Mouse (Mus musculus) embryonic stem cell, embryonic (primary cell): ENCODE results near the gene Atp6v1g2.

Source experiments
- CTCF ChIA-PET, 4 experiments: fragments of 300-600 bp in 2 of 4; fragments of 350-600 bp in 2 of 4; sonication (Branson Sonifier 250); formaldehyde crosslinking; loops; one replicate each; lab custom pipeline; 2022; ENCODE audit warnings: inconsistent platforms in 2 of 4; lab: Charles Lee
- POLR2A ChIA-PET, 4 experiments: fragments of 300-600 bp in 2 of 4; fragments of 350-600 bp in 2 of 4; sonication (Branson Sonifier 250); formaldehyde crosslinking; loops; one replicate each; lab custom pipeline; 2022; ENCODE audit warnings: antibody characterized with exemption in 4 of 4, inconsistent platforms in 1 of 4; lab: Charles Lee

The Atp6v1g2 gene

GRCm38 (mm10) chr17:35240384-35241304 is 7.2 kb downstream of the Atp6v1g2 start:
- CTCF ChIA-PET = interaction anchor here (0.6 to 7.7 kb wide), 24 partner anchors 8 to 680 kb away, joined by 3 to 101 read pairs (median 4); no protein-coding TSS in a partner anchor
- POLR2A ChIA-PET = interaction anchor here (0.5 to 18.8 kb wide), 118 partner anchors 7 to 1121 kb away, joined by 3 to 396 read pairs (median 5); partner anchors contain the start of genes Apom (in 3 of the 4), Csnk2b (in 3 of the 4), Gpank1 (in 3 of the 4) and Prrc2a (in 3 of the 4)

- CTCF ChIA-PET = interaction anchor here (0.6 to 7.7 kb wide), 22 partner anchors 9 to 681 kb away, joined by 3 to 101 read pairs (median 4); no protein-coding TSS in a partner anchor
- POLR2A ChIA-PET = interaction anchor here (0.6 to 18.8 kb wide), 131 partner anchors 8 to 1122 kb away, joined by 3 to 396 read pairs (median 4); partner anchors contain the start of genes Apom (in 3 of the 4), Csnk2b (in 3 of the 4), Ddah2 (in 3 of the 4) and Gpank1 (in 3 of the 4)
Observed at GRCm38 (mm10) chr17:35241305-35242014, 8.0 kb downstream of the Atp6v1g2 start, which contains the start of gene Ddx39b. Gene Ddx39b, plus strand, starts transcription at chr17:35241746.

- CTCF ChIA-PET = interaction anchor here (0.5 to 7.7 kb wide), 21 partner anchors 8 to 1275 kb away, joined by 3 to 101 read pairs (median 4); no protein-coding TSS in a partner anchor
- POLR2A ChIA-PET = interaction anchor here (0.6 to 18.8 kb wide), 126 partner anchors 9 to 639 kb away, joined by 3 to 396 read pairs (median 5); partner anchors contain the start of genes Apom (in 3 of the 4), Csnk2b (in 3 of the 4), Ddah2 (in 3 of the 4) and Gpank1 (in 3 of the 4)
Observed at GRCm38 (mm10) chr17:35242015-35242941, 8.8 kb downstream of the Atp6v1g2 start.

GRCm38 (mm10) chr17:35243086-35243485 is 9.6 kb downstream of the Atp6v1g2 start:
- POLR2A ChIA-PET = interaction anchor here (0.6 to 18.8 kb wide), 52 partner anchors 8 to 598 kb away, joined by 3 to 396 read pairs (median 4); partner anchors contain the start of genes Apom (in 3 of the 4), Atp6v1g2 (in 2 of the 4), Gpank1 (in 2 of the 4) and Prrc2a (in 2 of the 4)
- CTCF ChIA-PET = interaction anchor here (0.5 to 7.7 kb wide), 14 partner anchors 8 to 1275 kb away, joined by 3 to 101 read pairs (median 4); no protein-coding TSS in a partner anchor

- CTCF ChIA-PET = interaction anchor here (0.7 to 7.7 kb wide), 14 partner anchors 9 to 161 kb away, joined by 3 to 101 read pairs (median 5); no protein-coding TSS in a partner anchor
- POLR2A ChIA-PET = interaction anchor here in 3 of 4 experiments (0.6 to 18.8 kb wide), 27 partner anchors 7 to 292 kb away, joined by 3 to 396 read pairs (median 6); partner anchors contain the start of genes D17H6S53E (in 2 of the 3), Nfkbil1 (in 2 of the 3), Prrc2a (in 2 of the 3) and Apom (in 1 of the 3)
Observed at GRCm38 (mm10) chr17:35244999-35245398, 11.5 kb downstream of the Atp6v1g2 start.

- CTCF ChIA-PET = interaction anchor here (0.5 to 7.7 kb wide), 44 partner anchors 8 to 1280 kb away, joined by 3 to 101 read pairs (median 5); partner anchors contain the start of genes Abhd16a (in 1 of the 4), Hspa1l (in 1 of the 4) and Nfkbil1 (in 1 of the 4)
- POLR2A ChIA-PET = interaction anchor here (0.6 to 18.8 kb wide), 44 partner anchors 8 to 1283 kb away, joined by 3 to 396 read pairs (median 5); partner anchors contain the start of genes D17H6S53E (in 2 of the 4), Gm16181 (in 2 of the 4), Nfkbil1 (in 2 of the 4) and Prrc2a (in 2 of the 4)
Observed at GRCm38 (mm10) chr17:35245731-35246623, 12.5 kb downstream of the Atp6v1g2 start.

GRCm38 (mm10) chr17:35247144-35247543 is 13.7 kb downstream of the Atp6v1g2 start:
- ChIA-PET CTCF (interaction anchor here (0.7 to 7.7 kb wide), 8 partner anchors 9 to 84 kb away, joined by 3 to 101 read pairs (median 4); no protein-coding TSS in a partner anchor), POLR2A (interaction anchor here in 3 of 4 experiments (0.6 to 18.8 kb wide), 29 partner anchors 7 to 296 kb away, joined by 3 to 396 read pairs (median 4); partner anchors contain the start of genes Nfkbil1 (in 2 of the 3), Prrc2a (in 2 of the 3), Atp6v1g2 (in 1 of the 3) and D17H6S53E (in 1 of the 3))

GRCm38 (mm10) chr17:35248986-35249385 is 15.5 kb downstream of the Atp6v1g2 start:
- POLR2A ChIA-PET = interaction anchor here in 3 of 4 experiments (0.8 to 18.8 kb wide), 13 partner anchors 3 to 111 kb away, joined by 3 to 396 read pairs (median 25); partner anchors contain the start of genes Ddx39b (in 3 of the 3), Prrc2a (in 2 of the 3), Atp6v1g2 (in 1 of the 3) and Nfkbil1 (in 1 of the 3)
- CTCF ChIA-PET = interaction anchor here in 3 of 4 experiments (0.6 to 1.4 kb wide), 5 partner anchors 9 to 149 kb away, joined by 3 to 7 read pairs (median 3); no protein-coding TSS in a partner anchor

- ChIA-PET CTCF (interaction anchor here in 3 of 4 experiments (0.7 to 1.7 kb wide), 6 partner anchors 8 to 83 kb away, joined by 3 to 4 read pairs (median 4); partner anchors contain the start of gene Ddx39b (in 1 of the 3)), POLR2A (interaction anchor here (0.6 to 18.8 kb wide), 17 partner anchors 4 to 282 kb away, joined by 3 to 396 read pairs (median 19); partner anchors contain the start of genes Ddx39b (in 4 of the 4), Prrc2a (in 2 of the 4), Atp6v1g2 (in 1 of the 4) and Nfkbil1 (in 1 of the 4))
Observed at GRCm38 (mm10) chr17:35249451-35250197, 16.2 kb downstream of the Atp6v1g2 start.

GRCm38 (mm10) chr17:35250348-35251120 is 17.1 kb downstream of the Atp6v1g2 start:
- CTCF ChIA-PET = interaction anchor here (0.6 to 4.6 kb wide), 10 partner anchors 9 to 84 kb away, joined by 3 to 33 read pairs (median 4); partner anchors contain the start of genes Atp6v1g2 (in 1 of the 4) and Ddx39b (in 1 of the 4)

GRCm38 (mm10) chr17:35251162-35251719 is 17.8 kb downstream of the Atp6v1g2 start:
- CTCF ChIA-PET = interaction anchor here in 2 of 4 experiments (0.6 to 4.6 kb wide), 9 partner anchors 8 to 85 kb away, joined by 3 to 33 read pairs (median 4); partner anchors contain the start of genes Atp6v1g2 (in 1 of the 2) and Ddx39b (in 1 of the 2)
- POLR2A ChIA-PET = interaction anchor here (0.6 to 18.8 kb wide), 33 partner anchors 4 to 585 kb away, joined by 3 to 396 read pairs (median 4); partner anchors contain the start of genes Ddx39b (in 4 of the 4), Prrc2a (in 2 of the 4), Atp6v1g2 (in 1 of the 4) and Nfkbil1 (in 1 of the 4)

More at GRCm38 (mm10) chr17:35250348-35251120, 17.1 kb downstream of the Atp6v1g2 start:
- POLR2A ChIA-PET = interaction anchor here (0.7 to 18.8 kb wide), 30 partner anchors 4 to 585 kb away, joined by 3 to 396 read pairs (median 4); partner anchors contain the start of genes Ddx39b (in 4 of the 4), Prrc2a (in 2 of the 4), Atp6v1g2 (in 1 of the 4) and Nfkbil1 (in 1 of the 4)

GRCm38 (mm10) chr17:35251981-35252380 is 18.5 kb downstream of the Atp6v1g2 start:
- CTCF ChIA-PET = interaction anchor here in 1 of 4 experiments (0.7 to 4.6 kb wide), 7 partner anchors 9 to 85 kb away, joined by 3 to 33 read pairs (median 5); no protein-coding TSS in a partner anchor
- POLR2A ChIA-PET = interaction anchor here (0.6 to 18.8 kb wide), 27 partner anchors 3 to 584 kb away, joined by 3 to 396 read pairs (median 4); partner anchors contain the start of genes Ddx39b (in 4 of the 4), Prrc2a (in 2 of the 4) and Atp6v1g2 (in 1 of the 4)
